Mouse (Mus musculus) MEL (cell line): Measurements from ENCODE around the gene Ier3. TPM values are rescaled to one million over a fixed set of nuclear protein-coding genes. Genes with fewer than 3 reads are reported as not detected.

Experiments
- DNase-seq: peaks from one replicate; pipeline ENCODE4 v3.0.0; 2011; ENCODE audit warnings: low read depth, low spot score
- H3K27ac ChIP-seq: 2 replicates; pipeline ENCODE4 v1.5.1; 2012; ENCODE audit warnings: low read depth, mild to moderate bottlenecking, control low read depth, low read length, moderate library complexity; ENCODE audit not compliant: control insufficient read depth
- H3K27me3 ChIP-seq, 2 experiments: fragments of 150-350 bp in 1 of 2; sonication (generic) in 1 of 2; 2 replicates each; pipeline ENCODE4 v1.6.1; 2012; ENCODE audit warnings: low read length in 2 of 2, mild to moderate bottlenecking in 2 of 2, improper control_type of control experiment in 1 of 2, moderate library complexity in 1 of 2; ENCODE audit not compliant: insufficient read depth in 2 of 2, control insufficient read depth in 1 of 2
- H3K36me3 ChIP-seq, 2 experiments: 2 replicates each; pipeline ENCODE4 v1.6.1; 2012 to 2014; ENCODE audit warnings: low read length in 2 of 2, improper control_type of control experiment in 1 of 2, inconsistent platforms in 1 of 2, mild to moderate bottlenecking in 1 of 2; ENCODE audit not compliant: insufficient read depth in 2 of 2, control insufficient read depth in 1 of 2
- H3K4me1 ChIP-seq, 2 experiments: fragments of 150-350 bp in 1 of 2; sonication (generic) in 1 of 2; 2 replicates each; pipeline ENCODE4 v1.6.1; 2012; ENCODE audit warnings: low read length in 2 of 2, improper control_type of control experiment in 1 of 2, mild to moderate bottlenecking in 1 of 2; ENCODE audit not compliant: insufficient read depth in 2 of 2, control insufficient read depth in 1 of 2
- H3K4me3 ChIP-seq, 2 experiments: fragments of 150-350 bp in 1 of 2; sonication (generic) in 1 of 2; 2 replicates each; pipeline ENCODE4 v1.5.1; 2012; ENCODE audit warnings: low read depth in 2 of 2, low read length in 2 of 2, mild to moderate bottlenecking in 2 of 2, moderate library complexity in 2 of 2, control low read depth in 1 of 2, improper control_type of control experiment in 1 of 2; ENCODE audit not compliant: control insufficient read depth in 1 of 2, insufficient read depth in 1 of 2
- H3K79me2 ChIP-seq: 2 replicates; pipeline ENCODE4 v1.6.1; 2012; ENCODE audit warnings: mild to moderate bottlenecking, low read length, moderate library complexity; ENCODE audit not compliant: control insufficient read depth, poor library complexity, insufficient read depth
- H3K9ac ChIP-seq: 2 replicates; pipeline ENCODE4 v1.6.1; 2012; ENCODE audit warnings: low read depth, mild to moderate bottlenecking, control low read depth, low read length, moderate library complexity; ENCODE audit not compliant: control insufficient read depth, poor library complexity, severe bottlenecking
- H3K9me3 ChIP-seq: fragments of 150-350 bp; sonication (generic); replicated peaks from 2 replicates; pipeline ENCODE4 v1.6.1; 2012; ENCODE audit warnings: mild to moderate bottlenecking, low read length, improper control_type of control experiment, moderate library complexity; ENCODE audit not compliant: insufficient read depth
- BHLHE40 ChIP-seq: IDR thresholded peaks from 2 replicates; pipeline ENCODE4 v1.6.1; 2012; ENCODE audit warnings: low read depth, mild to moderate bottlenecking, inconsistent platforms, low read length, improper control_type of control experiment, borderline replicate concordance
- CHD2 ChIP-seq: IDR thresholded peaks from 2 replicates; pipeline ENCODE4 v1.6.1; 2011; ENCODE audit warnings: low read length, improper control_type of control experiment
- CTCF ChIP-seq, 3 experiments: IDR thresholded peaks in 2 of 3; conservative IDR thresholded peaks in 1 of 3; 2 replicates each; pipeline ENCODE4 v1.5.1; 2011 to 2012; ENCODE audit warnings: low read length in 3 of 3, low read depth in 2 of 3, mild to moderate bottlenecking in 2 of 3, improper control_type of control experiment in 1 of 3, inconsistent platforms in 1 of 3, mixed read lengths in 1 of 3, moderate library complexity in 1 of 3; ENCODE audit not compliant: control insufficient read depth in 1 of 3, insufficient read depth in 1 of 3, poor library complexity in 1 of 3, severe bottlenecking in 1 of 3
- ELF1 ChIP-seq: IDR thresholded peaks from 2 replicates; pipeline ENCODE4 v1.6.1; 2014; ENCODE audit warnings: low read depth, mild to moderate bottlenecking, inconsistent platforms, low read length, improper control_type of control experiment, moderate library complexity
- EP300 ChIP-seq, 2 experiments: IDR thresholded peaks; 2 replicates each; pipeline ENCODE4 v1.6.1; 2011; ENCODE audit warnings: improper control_type of control experiment in 2 of 2, low read length in 2 of 2, low read depth in 1 of 2, mild to moderate bottlenecking in 1 of 2
- GATA1 ChIP-seq: IDR thresholded peaks from 2 replicates; pipeline ENCODE4 v1.6.1; 2011; ENCODE audit warnings: low read depth, low read length, improper control_type of control experiment
- JUND ChIP-seq: IDR thresholded peaks from 2 replicates; pipeline ENCODE4 v1.6.1; 2011; ENCODE audit warnings: low read depth, mild to moderate bottlenecking, improper control_type of control experiment, low read length
- KAT2A ChIP-seq: conservative IDR thresholded peaks from 2 replicates; pipeline ENCODE4 v1.6.1; 2012; ENCODE audit warnings: low read depth, low read length, improper control_type of control experiment, inconsistent platforms
- MAFK ChIP-seq: IDR thresholded peaks from 2 replicates; pipeline ENCODE4 v1.6.1; 2011; ENCODE audit warnings: low read depth, mild to moderate bottlenecking, low read length, improper control_type of control experiment, borderline replicate concordance
- MXI1 ChIP-seq: IDR thresholded peaks from 2 replicates; pipeline ENCODE4 v1.6.1; 2011; ENCODE audit warnings: mild to moderate bottlenecking, low read depth, low read length, improper control_type of control experiment
- MYB ChIP-seq: IDR thresholded peaks from 2 replicates; pipeline ENCODE4 v1.6.1; 2011; ENCODE audit warnings: mild to moderate bottlenecking, low read depth, low read length, improper control_type of control experiment
- NELFE ChIP-seq: IDR thresholded peaks from 2 replicates; pipeline ENCODE4 v1.6.1; 2011; ENCODE audit warnings: low read depth, low read length, improper control_type of control experiment
- NRF1 ChIP-seq: IDR thresholded peaks from 2 replicates; pipeline ENCODE4 v1.6.1; 2014; ENCODE audit warnings: low read depth, mild to moderate bottlenecking, inconsistent platforms, low read length, improper control_type of control experiment, moderate library complexity; ENCODE audit not compliant: poor library complexity, insufficient read depth, severe bottlenecking
- POLR2AphosphoS2 ChIP-seq: IDR thresholded peaks from 2 replicates; pipeline ENCODE4 v1.6.1; 2011; ENCODE audit warnings: low read length, improper control_type of control experiment
- POLR2AphosphoS5 ChIP-seq: IDR thresholded peaks from 2 replicates; pipeline ENCODE4 v1.6.1; 2012; ENCODE audit warnings: low read depth, borderline replicate concordance, mild to moderate bottlenecking, inconsistent platforms, low read length, moderate library complexity, mixed read lengths
- RCOR1 ChIP-seq: IDR thresholded peaks from 2 replicates; pipeline ENCODE4 v1.6.1; 2012; ENCODE audit warnings: low read depth, mild to moderate bottlenecking, inconsistent platforms, low read length, improper control_type of control experiment
- SMC3 ChIP-seq: IDR thresholded peaks from 2 replicates; pipeline ENCODE4 v1.6.1; 2011; ENCODE audit warnings: low read depth, low read length, improper control_type of control experiment
- TCF12 ChIP-seq: IDR thresholded peaks from 2 replicates; pipeline ENCODE4 v1.6.1; 2014; ENCODE audit warnings: low read depth, mild to moderate bottlenecking, inconsistent platforms, low read length, improper control_type of control experiment, moderate library complexity
- ZC3H11A ChIP-seq: IDR thresholded peaks from 2 replicates; pipeline ENCODE4 v1.6.1; 2012; ENCODE audit warnings: low read depth, mild to moderate bottlenecking, inconsistent platforms, low read length, improper control_type of control experiment
- ZMIZ1 ChIP-seq: IDR thresholded peaks from 2 replicates; pipeline ENCODE4 v1.6.1; 2012; ENCODE audit warnings: low read depth, mild to moderate bottlenecking, inconsistent platforms, low read length, improper control_type of control experiment, moderate library complexity
- ZNF384 ChIP-seq: IDR thresholded peaks from 2 replicates; pipeline ENCODE4 v1.6.1; 2012; ENCODE audit warnings: low read depth, mild to moderate bottlenecking, inconsistent platforms, low read length, improper control_type of control experiment
- polyA plus RNA-seq, 2 experiments: library from polyadenylated mRNA; stranded (reverse) in 1 of 2; unstranded in 1 of 2; fragments of >175 nt in 1 of 2; fragments of >200 nt in 1 of 2; gene quantifications; 2 replicates each; pipeline versions ENCODE4 v1.2.1 to v1.2.4; 2012; ENCODE audit warnings: low replicate concordance in 2 of 2, low read depth in 1 of 2; ENCODE audit not compliant: insufficient read length in 2 of 2, insufficient read depth in 1 of 2, missing spikeins in 1 of 2
- total RNA-seq: library from RNA; depleted of rRNA; stranded (reverse); fragments of 300-350 nt; gene quantifications from 2 replicates; pipeline ENCODE4 v1.2.3, GENCODE M21; 2012

Gene Ier3
- total and polyA plus RNA-seq, 3 experiments, result 5.5 to 12.2 TPM; not detected in 1

GRCm38 (mm10) chr17:35788025-35788424 lies 33.5 kb upstream of the Ier3 start (continued):
- TF ChIP-seq MAFK, result peak; percentile 48; the same call in 1 of the 2 replicates
- no peak; the same call in 1 of the 2 replicates for TF ChIP-seq CHD2
- TF ChIP-seq KAT2A, result no peak
- peak; percentile 75 for TF ChIP-seq TCF12
- peak; percentile 83 for TF ChIP-seq GATA1
- TF ChIP-seq POLR2AphosphoS5, result no peak
- peak; percentile 9; the same call in 1 of the 2 replicates for TF ChIP-seq ZC3H11A
- no peak for TF ChIP-seq NELFE
- no peak for TF ChIP-seq POLR2AphosphoS2
- TF ChIP-seq ELF1, result 0 out of 2 replicates have a peak, but pooled peaks have one; percentile 11

GRCm38 (mm10) chr17:35790933-35791332 lies 30.6 kb upstream of the Ier3 start:
- H3K4me1 ChIP-seq, result peaks cover 16 to 22% of the 10 kb centered on the region in 2 experiments
- peaks cover 0 to 34% of the 10 kb centered on the region in 2 experiments; a peak in 2 of 4 replicates for H3K36me3 ChIP-seq
- no peaks in the 10 kb centered on the region for H3K9me3 ChIP-seq
- H3K27me3 ChIP-seq, result no peaks in the 10 kb centered on the region
- no peak for TF ChIP-seq ELF1
- no peak for TF ChIP-seq NRF1
- TF ChIP-seq ZC3H11A, result no peak
- no peak for TF ChIP-seq JUND
- TF ChIP-seq POLR2AphosphoS2, result no peak
- no peak for TF ChIP-seq EP300 (IDR thresholded peaks at IDR 0.05; ENCODE audit: low read depth in 1 of 2, low read length in 2 of 2)
- no peak for TF ChIP-seq GATA1
- no peak for TF ChIP-seq ZNF384
- no peak for TF ChIP-seq MXI1
- TF ChIP-seq SMC3, result no peak
- no peak for TF ChIP-seq ZMIZ1
- no peak for TF ChIP-seq RCOR1
- no peak for DNase-seq
- H3K79me2 ChIP-seq, result no peaks in the 10 kb centered on the region
- H3K9ac ChIP-seq, result no peak overlapping the region
- H3K4me3 ChIP-seq, result no peak overlapping the region
- no peak overlapping the region for H3K27ac ChIP-seq

- Histone ChIP-seq H3K79me2 (no peaks in the 10 kb centered on the region), H3K27me3 (no peaks in the 10 kb centered on the region), H3K27ac (no peak overlapping the region)
Observed at GRCm38 (mm10) chr17:35792837-35793236, 28.6 kb upstream of the Ier3 start.

More at GRCm38 (mm10) chr17:35792837-35793236, 28.6 kb upstream of the Ier3 start:
- H3K4me1 ChIP-seq, result peaks cover 23 to 35% of the 10 kb centered on the region in 2 experiments
- TF ChIP-seq ZNF384 (peak; percentile 80), RCOR1 (no peak), CTCF (IDR thresholded peaks at IDR 0.05 in 2 of 3, conservative IDR thresholded peaks at IDR 0.05 in 1 of 3; ENCODE audit: control insufficient read depth in 1 of 3, insufficient read depth in 1 of 3, low read depth in 2 of 3, low read length in 3 of 3, poor library complexity in 1 of 3, severe bottlenecking in 1 of 3) (no peak), EP300 (IDR thresholded peaks at IDR 0.05; ENCODE audit: low read depth in 1 of 2, low read length in 2 of 2) (no peak), POLR2AphosphoS2 (no peak), MYB (no peak), BHLHE40 (no peak)
- TF ChIP-seq, all 39 proteins: peak for 1
- Histone ChIP-seq H3K36me3 (peaks cover 0 to 45% of the 10 kb centered on the region in 2 experiments; a peak in 2 of 4 replicates), H3K4me3 (no peak overlapping the region), H3K9ac (no peak overlapping the region), H3K9me3 (no peaks in the 10 kb centered on the region)
- DNase-seq, result no peak
